Mouse (Mus musculus): ENCODE data around the gene Mrps9. TPM values are rescaled to one million over a fixed set of nuclear protein-coding genes. Genes with fewer than 3 reads are reported as not detected.

Mrps9 gene
- polyA plus RNA-seq, 1 experiment from 2014 or later: 59.6 TPM

Other genes starting within 250 kb of the Mrps9 start
- gene Pou3f3, start 155.5 kb upstream of the Mrps9 start, polyA plus RNA-seq (2015; fragmentation: Nextera tagmentation; extraction: Ambion mirVana): 0.03 and 0.06 TPM in 2 replicates
- 1.0 and 2.1 TPM in 2 replicates for gene Gpr45, start 101.6 kb downstream of the Mrps9 start, polyA plus RNA-seq (2015; fragmentation: Nextera tagmentation; extraction: Ambion mirVana)
- 6.2 and 7.4 TPM in 2 replicates for gene Tgfbrap1, start 247.4 kb downstream of the Mrps9 start, polyA plus RNA-seq (2015; fragmentation: Nextera tagmentation; extraction: Ambion mirVana)
- gene AI597479, start 247.5 kb downstream of the Mrps9 start, polyA plus RNA-seq (2015; fragmentation: Nextera tagmentation; extraction: Ambion mirVana): 20.0 and 22.6 TPM in 2 replicates

All from heart, embryonic 15.5 days (tissue).